ENCODE assay signal across 27 mouse cellular contexts in genomic region chr17:43485982-43486381, GRCm38 (mm10). TPM values are rescaled to one million over a fixed set of nuclear protein-coding genes. Genes with fewer than 3 reads are reported as not detected.
"Had no signal": no experiment of that assay in that cellular context is flagged by ENCODE, and none has a peak within 500 bp of the region (broad histone marks: within the 10 kb centered on the region; RNA-seq: fewer than 3 reads in every experiment).

No protein-coding gene starts in this region.

- H3K27ac ChIP-seq: kidney, postnatal 0 days; left cerebral cortex, adult 2 months; liver, embryonic 13.5 days; midbrain, embryonic 10.5 days; midbrain, embryonic 13.5 days; neural tube, embryonic 13.5 days; stomach, embryonic 15.5 days had no signal

- DNase-seq: layer of hippocampus, postnatal 36 days; liver, embryonic 13.5 days; lung, adult 2 months; lung, postnatal 14 days; lung, postnatal 4 days; retina, postnatal 1 day; right cerebral cortex, postnatal 25 days; spleen, adult 18-20 months; thymus, postnatal 25 days had no signal

- H3K36me3 ChIP-seq: liver, embryonic 13.5 days; midbrain, embryonic 10.5 days; midbrain, embryonic 13.5 days; neural tube, embryonic 13.5 days; stomach, embryonic 15.5 days had no signal

- H3K4me1 ChIP-seq: liver, embryonic 13.5 days; midbrain, embryonic 10.5 days; midbrain, embryonic 13.5 days; neural tube, embryonic 13.5 days; stomach, embryonic 15.5 days had no signal

- H3K4me3 ChIP-seq: left cerebral cortex, adult 2 months; liver, embryonic 13.5 days; midbrain, embryonic 10.5 days; midbrain, embryonic 13.5 days; myocyte; neural tube, embryonic 13.5 days; stomach, embryonic 15.5 days had no signal

- H3K9ac ChIP-seq: liver, embryonic 13.5 days; midbrain, embryonic 13.5 days; neural tube, embryonic 13.5 days; stomach, embryonic 15.5 days had no signal

- H3K27me3 ChIP-seq: liver, embryonic 13.5 days; midbrain, embryonic 13.5 days; neural tube, embryonic 13.5 days; stomach, embryonic 15.5 days had no signal

- ATAC-seq: midbrain, embryonic 13.5 days; midbrain, embryonic 16.5 days had no signal

- H3K4me2 ChIP-seq: liver, embryonic 13.5 days; midbrain, embryonic 13.5 days; neural tube, embryonic 13.5 days; stomach, embryonic 15.5 days had no signal

- H3K9me3 ChIP-seq: liver, embryonic 13.5 days; midbrain, embryonic 10.5 days; midbrain, embryonic 13.5 days; neural tube, embryonic 13.5 days; stomach, embryonic 15.5 days had no signal

RNA-seq across cellular contexts. Expression of gene Mep1a, which starts 16.6 kb away (rescaled TPM):
- total RNA-seq: layer of hippocampus, adult 8-10 months; layer of hippocampus, postnatal 10 days; layer of hippocampus, postnatal 36 days; left cerebral cortex, adult 2 months; left cerebral cortex, postnatal 36 days; liver, adult 2 months; megakaryocyte progenitor cell, adult 5-6 weeks; monocyte, adult 5-6 weeks had no signal
- polyA plus RNA-seq: limb, embryonic 11.5 days; liver, embryonic 13.5 days; lung, embryonic 16.5 days; midbrain, embryonic 10.5 days; midbrain, embryonic 16.5 days; myocyte; neural tube, embryonic 13.5 days had no signal

RNA-seq across cellular contexts. Expression of gene Ankrd66, which starts 57.5 kb away (rescaled TPM):
- total RNA-seq: left cerebral cortex, postnatal 10 days; liver, adult 2 months; megakaryocyte progenitor cell, adult 5-6 weeks had no signal
- polyA plus RNA-seq: limb, embryonic 11.5 days; liver, adult 2 months; liver, embryonic 13.5 days; liver, embryonic 16.5 days had no signal
